Mouse (Mus musculus) midbrain, embryonic 16.5 days (tissue): Measurements from ENCODE around the gene Gm49322. TPM values are rescaled to one million over a fixed set of nuclear protein-coding genes. Genes with fewer than 3 reads are reported as not detected.

Source experiments
- ATAC-seq: fragments of 200-750 bp; cut with Nextera tagmentation; 2 replicates; pipeline ENCODE4 v1.8.0; 2017; ENCODE audit warnings: moderate TSS enrichment
- H3K27ac ChIP-seq: fragments of 300-500 bp; sonication (generic); 2 replicates; pipeline ENCODE4 v1.5.1; 2014; ENCODE audit warnings: mild to moderate bottlenecking, low read length, mixed read lengths
- H3K27me3 ChIP-seq: fragments of 300-500 bp; sonication (generic); 2 replicates; pipeline ENCODE4 v1.6.1; 2014; ENCODE audit warnings: low read depth, low read length, mixed read lengths; ENCODE audit not compliant: control insufficient read depth, insufficient read depth
- H3K36me3 ChIP-seq: fragments of 300-500 bp; sonication (generic); 2 replicates; pipeline ENCODE4 v1.6.1; 2014; ENCODE audit warnings: mild to moderate bottlenecking, low read length, moderate library complexity, mixed read lengths; ENCODE audit not compliant: control insufficient read depth, insufficient read depth
- H3K4me1 ChIP-seq: fragments of 300-500 bp; sonication (generic); 2 replicates; pipeline ENCODE4 v1.6.1; 2014; ENCODE audit warnings: mild to moderate bottlenecking, low read length, mixed read lengths; ENCODE audit not compliant: control insufficient read depth, insufficient read depth
- H3K4me2 ChIP-seq: fragments of 300-500 bp; sonication (generic); 2 replicates; pipeline ENCODE4 v1.6.1; 2014; ENCODE audit warnings: mild to moderate bottlenecking, low read length, mixed read lengths
- H3K4me3 ChIP-seq: fragments of 300-500 bp; sonication (generic); 2 replicates; pipeline ENCODE4 v1.5.1; 2014; ENCODE audit warnings: low read depth, mild to moderate bottlenecking, low read length, moderate library complexity, mixed read lengths
- H3K9ac ChIP-seq: fragments of 300-500 bp; sonication (generic); 2 replicates; pipeline ENCODE4 v1.6.1; 2014; ENCODE audit warnings: low read depth, low read length, mixed read lengths
- H3K9me3 ChIP-seq: fragments of 300-500 bp; sonication (generic); replicated peaks from 2 replicates; pipeline ENCODE4 v1.6.1; 2014; ENCODE audit warnings: mild to moderate bottlenecking, low read length, mixed read lengths; ENCODE audit not compliant: control insufficient read depth, poor library complexity, severe bottlenecking
- WGBS: fragments of 180-500 bp; shearing (Covaris S2); extraction: QIAGEN DNeasy Blood & Tissue Kit; methylation state at CpG from one replicate; pipeline ENCODE4 v1.1.7; 2014; 5-methylcytosine and 5-hydroxymethylcytosine counted together
- polyA plus RNA-seq: library from polyadenylated mRNA; unstranded; fragments of >200 nt; fragmentation: Nextera tagmentation; extraction: Ambion mirVana; gene quantifications from 2 replicates; pipeline ENCODE4 v1.2.1, GENCODE M21; 2015

The Gm49322 gene
- polyA plus RNA-seq, 1 experiment from 2014 or later, result 3.0 TPM

DNA sequence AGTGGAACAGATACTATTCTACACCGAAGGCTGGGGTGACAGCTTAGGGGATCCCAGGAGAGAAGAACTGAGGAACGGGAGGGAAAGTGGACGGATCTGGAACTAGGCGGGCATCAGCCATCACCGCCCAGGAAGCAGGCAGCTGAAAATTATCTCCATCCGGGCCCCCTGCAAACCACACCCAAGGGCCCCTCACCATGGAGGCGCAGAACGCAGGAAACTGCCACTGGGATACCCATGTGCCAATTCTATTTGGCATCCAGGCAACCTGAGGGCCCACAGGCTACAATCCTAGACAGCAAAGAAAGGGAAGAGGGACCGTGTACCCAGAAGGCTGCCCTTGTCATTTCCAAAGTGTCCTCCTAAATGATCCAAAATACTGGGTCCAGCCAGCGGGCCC lies 35.4 kb upstream of the Gm49322 start:
- H3K27ac ChIP-seq, result no peak overlapping the region
- no peak for ATAC-seq
- WGBS, result 92% methylated on average over 10 of the region's 10 CpGs
- H3K9ac ChIP-seq, result no peak overlapping the region
- H3K36me3 ChIP-seq, result peaks cover 6% of the 10 kb centered on the region; the same call in 1 of the 2 replicates
- no peak overlapping the region for H3K4me3 ChIP-seq
- H3K27me3 ChIP-seq, result no peaks in the 10 kb centered on the region
- H3K9me3 ChIP-seq, result no peaks in the 10 kb centered on the region
- no peak overlapping the region for H3K4me2 ChIP-seq
- H3K4me1 ChIP-seq, result peaks cover 35% of the 10 kb centered on the region

DNA sequence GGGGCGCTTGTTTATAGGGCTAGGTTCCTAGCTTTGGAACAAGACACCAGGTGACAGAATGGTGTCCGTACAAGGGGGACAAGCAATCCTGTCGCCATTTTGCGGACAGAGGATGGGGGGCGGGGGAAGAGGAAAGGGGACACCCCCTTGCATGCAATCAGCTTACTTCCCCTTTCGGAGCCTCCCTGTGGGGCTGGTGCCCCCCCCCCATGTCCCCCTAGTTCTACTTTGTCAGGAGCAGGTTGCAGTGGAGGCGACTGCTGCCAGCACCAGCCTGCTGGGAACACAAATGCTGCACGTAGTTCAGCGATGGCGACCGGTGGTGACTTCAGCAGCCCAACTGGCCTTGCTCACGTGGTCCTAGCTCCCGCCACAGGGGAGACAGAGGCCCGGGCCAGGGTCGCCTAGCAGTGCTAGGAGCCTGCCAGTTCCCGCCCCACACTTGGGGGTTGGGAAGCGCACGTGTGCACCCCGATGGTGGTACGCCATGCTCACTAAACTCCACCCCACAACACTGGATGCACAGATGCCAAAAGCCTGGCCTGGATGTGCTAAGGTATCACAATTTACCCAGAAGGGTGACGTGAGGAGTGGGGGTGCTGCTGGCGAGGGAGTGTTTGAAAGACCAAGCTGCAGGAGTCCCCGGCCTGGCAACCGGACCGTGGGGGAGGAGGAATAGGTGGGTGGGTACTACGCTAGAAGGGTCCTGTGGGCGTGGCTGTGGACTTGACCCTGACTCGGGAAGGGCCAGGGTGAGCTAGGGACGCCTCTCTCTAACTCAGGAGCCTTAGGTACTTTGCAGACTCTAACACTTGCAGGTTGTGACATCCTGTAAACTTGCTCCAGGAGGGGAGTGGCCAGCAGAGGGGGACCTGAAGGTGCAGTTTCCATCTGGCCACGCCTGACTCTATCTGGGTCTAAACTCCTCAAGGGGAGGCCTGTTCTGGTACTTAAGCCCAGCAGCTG lies 34.7 kb upstream of the Gm49322 start:
- no peak for ATAC-seq
- H3K4me1 ChIP-seq, result peaks cover 42% of the 10 kb centered on the region
- H3K27me3 ChIP-seq, result no peaks in the 10 kb centered on the region
- H3K4me3 ChIP-seq, result no peak overlapping the region; the same call in 1 of the 2 replicates
- WGBS, result 17% methylated on average over 30 of the region's 30 CpGs
- peak overlapping the region; percentile 36 for H3K4me2 ChIP-seq
- peak overlapping the region; percentile 53; the same call in 1 of the 2 replicates for H3K9ac ChIP-seq
- no peak overlapping the region for H3K27ac ChIP-seq
- H3K36me3 ChIP-seq, result peaks cover 6% of the 10 kb centered on the region; the same call in 1 of the 2 replicates
- no peaks in the 10 kb centered on the region for H3K9me3 ChIP-seq

DNA sequence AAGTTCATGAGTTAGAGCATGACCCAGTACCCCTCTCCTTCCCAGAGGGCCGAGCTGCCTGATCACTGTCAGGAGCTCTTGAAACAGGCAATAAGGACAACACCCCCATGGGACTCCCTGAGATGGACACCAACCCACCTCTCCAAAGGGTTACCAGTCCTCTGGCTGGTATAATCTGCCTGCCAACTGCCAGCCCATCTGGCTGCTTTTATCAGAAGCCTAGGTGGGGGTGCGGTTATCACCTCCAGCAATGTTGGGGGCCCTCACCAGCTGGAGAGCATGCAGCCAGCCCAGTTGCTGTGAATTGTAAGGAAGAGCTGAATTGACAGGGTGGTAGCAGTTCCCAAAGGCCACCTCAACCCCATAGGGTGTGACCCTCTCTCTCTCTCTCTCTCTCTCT lies 33.3 kb upstream of the Gm49322 start:
- H3K27me3 ChIP-seq, result no peaks in the 10 kb centered on the region
- WGBS, result 92% methylated on average over 2 of the region's 2 CpGs

DNA sequence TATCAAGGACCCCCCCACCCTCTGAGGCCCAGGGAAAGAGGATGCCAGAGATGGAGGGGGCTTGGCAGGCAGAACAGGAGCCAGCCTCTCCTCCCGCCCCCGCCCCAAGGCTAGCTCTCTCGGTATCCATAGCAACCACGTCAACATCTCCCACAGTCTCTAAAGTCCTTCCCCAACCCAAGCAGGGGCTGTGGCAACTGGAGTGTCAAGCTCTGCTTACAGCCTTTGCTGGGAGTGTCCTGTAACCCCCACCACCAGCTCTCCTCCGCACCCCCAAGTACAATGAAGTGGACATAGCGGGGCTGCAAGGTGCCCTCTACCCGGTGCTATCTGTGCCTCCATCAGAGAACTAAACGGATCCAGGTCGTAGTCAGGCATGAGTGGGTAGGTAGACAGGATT lies 31.9 kb upstream of the Gm49322 start:
- WGBS, result 58% methylated on average over 9 of the region's 9 CpGs
- Histone ChIP-seq H3K4me2 (peak overlapping the region; percentile 17; the same call in 1 of the 2 replicates), H3K4me3 (no peak overlapping the region), H3K4me1 (peaks cover 32% of the 10 kb centered on the region), H3K27me3 (no peaks in the 10 kb centered on the region), H3K9me3 (no peaks in the 10 kb centered on the region), H3K27ac (no peak overlapping the region), H3K36me3 (no peaks in the 10 kb centered on the region), H3K9ac (no peak overlapping the region)
- ATAC-seq, result no peak

More for the DNA sequence above, 33.3 kb upstream of the Gm49322 start:
- Histone ChIP-seq H3K9me3 (no peaks in the 10 kb centered on the region), H3K4me1 (peaks cover 32% of the 10 kb centered on the region), H3K27ac (no peak overlapping the region), H3K4me3 (no peak overlapping the region), H3K36me3 (peaks cover 6% of the 10 kb centered on the region; the same call in 1 of the 2 replicates), H3K9ac (no peak overlapping the region), H3K4me2 (no peak overlapping the region)
- no peak for ATAC-seq

DNA sequence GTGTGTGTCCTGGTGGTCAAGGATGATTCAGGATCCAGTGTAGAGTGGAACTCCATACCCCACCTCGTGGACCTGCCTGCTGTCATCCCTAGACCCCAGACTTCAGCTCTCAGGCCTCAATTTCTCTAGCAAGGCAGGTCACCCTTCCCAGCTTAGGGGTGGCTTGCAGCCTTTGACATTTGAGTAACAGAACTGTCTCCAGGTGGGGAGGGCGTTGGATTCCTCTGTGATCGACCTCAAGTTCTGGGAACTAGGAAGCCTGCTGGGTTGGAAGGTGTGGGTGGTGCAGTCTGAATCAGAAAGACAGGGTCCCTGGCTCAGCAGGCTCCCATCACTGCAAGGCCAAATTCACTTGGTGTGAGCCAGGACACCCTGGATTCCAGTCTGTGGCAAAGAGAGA lies 30.9 kb upstream of the Gm49322 start:
- Histone ChIP-seq H3K4me3 (no peak overlapping the region), H3K4me2 (peak overlapping the region; percentile 88; the same call in 1 of the 2 replicates), H3K9me3 (no peaks in the 10 kb centered on the region), H3K27ac (no peak overlapping the region), H3K27me3 (no peaks in the 10 kb centered on the region), H3K9ac (no peak overlapping the region), H3K36me3 (no peaks in the 10 kb centered on the region), H3K4me1 (peaks cover 32% of the 10 kb centered on the region)
- 70% methylated on average over 3 of the region's 3 CpGs for WGBS
- ATAC-seq, result no peak

DNA sequence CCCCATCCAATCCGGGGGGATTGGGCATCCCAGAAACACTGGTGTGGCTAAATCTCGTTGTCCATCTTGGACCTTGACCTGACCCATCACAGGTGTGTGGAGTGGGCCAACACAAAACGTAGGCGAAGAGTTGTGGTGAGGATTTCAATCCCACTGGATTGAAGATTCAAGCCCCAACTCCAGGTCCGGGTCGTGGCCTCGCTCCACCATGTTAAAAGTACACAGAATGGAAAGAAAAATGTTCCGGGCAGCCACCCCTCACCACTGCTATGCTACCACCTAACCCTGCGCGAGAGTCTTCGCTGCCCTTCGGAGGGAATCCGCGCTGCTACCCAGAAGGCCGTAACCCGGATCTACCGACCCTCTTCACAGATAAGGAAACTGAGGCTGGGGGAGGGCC lies 29.9 kb upstream of the Gm49322 start:
- 20% methylated on average over 17 of the region's 17 CpGs for WGBS
- Histone ChIP-seq H3K27me3 (no peaks in the 10 kb centered on the region), H3K27ac (no peak overlapping the region), H3K9me3 (no peaks in the 10 kb centered on the region), H3K4me3 (peak overlapping the region; percentile 83), H3K36me3 (no peaks in the 10 kb centered on the region), H3K9ac (peak overlapping the region; percentile 87), H3K4me2 (peak overlapping the region; percentile 88), H3K4me1 (peaks cover 29% of the 10 kb centered on the region)
- no peak for ATAC-seq

DNA sequence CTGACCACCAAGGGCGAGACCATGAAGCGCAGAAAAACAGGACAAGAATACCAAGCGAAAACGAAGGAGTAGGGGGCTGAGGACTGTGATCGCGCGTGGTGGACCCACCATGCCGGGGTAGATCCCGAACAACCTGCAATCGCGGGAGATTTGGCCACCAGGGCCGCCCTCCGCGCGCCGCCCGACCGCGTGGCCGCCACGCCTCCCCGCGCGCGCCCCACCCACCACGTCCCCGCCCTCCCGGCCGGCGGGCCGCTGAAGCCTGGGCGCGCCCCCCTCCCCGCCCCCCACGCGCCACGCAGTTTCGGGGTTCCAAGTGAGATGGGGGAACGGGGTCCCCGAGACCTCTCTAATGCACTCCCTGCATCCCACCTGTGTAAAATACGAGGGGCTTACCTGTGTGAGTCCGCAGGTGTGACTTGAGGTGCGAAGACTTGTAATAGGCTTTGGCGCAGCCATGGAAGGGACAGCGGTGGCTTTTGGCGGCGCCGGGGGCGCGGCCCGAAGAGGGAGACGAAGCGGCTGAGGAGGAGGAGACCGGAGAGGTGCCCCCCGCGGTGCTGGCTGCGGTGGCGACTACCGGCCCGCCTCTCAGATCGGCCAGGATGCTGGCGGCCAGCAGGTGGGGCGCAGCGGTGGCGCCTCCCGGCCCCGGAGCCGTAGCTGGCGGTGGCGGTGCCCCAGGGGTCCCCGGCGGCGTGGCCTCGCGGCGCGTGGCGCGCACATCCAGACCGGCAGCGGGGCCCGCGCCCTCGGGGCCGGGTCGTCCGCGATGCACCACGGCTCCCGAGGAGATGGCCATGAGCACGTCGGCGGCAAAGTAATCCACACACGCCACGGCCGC lies 29.2 kb upstream of the Gm49322 start:
- no peaks in the 10 kb centered on the region for H3K36me3 ChIP-seq
- no peaks in the 10 kb centered on the region for H3K9me3 ChIP-seq
- H3K4me3 ChIP-seq, result peak overlapping the region; percentile 83
- H3K9ac ChIP-seq, result peak overlapping the region; percentile 87
- H3K4me1 ChIP-seq, result peaks cover 23% of the 10 kb centered on the region
- peak overlapping the region; percentile 88 for H3K4me2 ChIP-seq
- ATAC-seq, result peak; percentile 1; the same call in 1 of the 2 replicates
- peak overlapping the region; percentile 86 for H3K27ac ChIP-seq
- WGBS, result under 1% methylated on average over 79 of the region's 96 CpGs
- H3K27me3 ChIP-seq, result no peaks in the 10 kb centered on the region

DNA sequence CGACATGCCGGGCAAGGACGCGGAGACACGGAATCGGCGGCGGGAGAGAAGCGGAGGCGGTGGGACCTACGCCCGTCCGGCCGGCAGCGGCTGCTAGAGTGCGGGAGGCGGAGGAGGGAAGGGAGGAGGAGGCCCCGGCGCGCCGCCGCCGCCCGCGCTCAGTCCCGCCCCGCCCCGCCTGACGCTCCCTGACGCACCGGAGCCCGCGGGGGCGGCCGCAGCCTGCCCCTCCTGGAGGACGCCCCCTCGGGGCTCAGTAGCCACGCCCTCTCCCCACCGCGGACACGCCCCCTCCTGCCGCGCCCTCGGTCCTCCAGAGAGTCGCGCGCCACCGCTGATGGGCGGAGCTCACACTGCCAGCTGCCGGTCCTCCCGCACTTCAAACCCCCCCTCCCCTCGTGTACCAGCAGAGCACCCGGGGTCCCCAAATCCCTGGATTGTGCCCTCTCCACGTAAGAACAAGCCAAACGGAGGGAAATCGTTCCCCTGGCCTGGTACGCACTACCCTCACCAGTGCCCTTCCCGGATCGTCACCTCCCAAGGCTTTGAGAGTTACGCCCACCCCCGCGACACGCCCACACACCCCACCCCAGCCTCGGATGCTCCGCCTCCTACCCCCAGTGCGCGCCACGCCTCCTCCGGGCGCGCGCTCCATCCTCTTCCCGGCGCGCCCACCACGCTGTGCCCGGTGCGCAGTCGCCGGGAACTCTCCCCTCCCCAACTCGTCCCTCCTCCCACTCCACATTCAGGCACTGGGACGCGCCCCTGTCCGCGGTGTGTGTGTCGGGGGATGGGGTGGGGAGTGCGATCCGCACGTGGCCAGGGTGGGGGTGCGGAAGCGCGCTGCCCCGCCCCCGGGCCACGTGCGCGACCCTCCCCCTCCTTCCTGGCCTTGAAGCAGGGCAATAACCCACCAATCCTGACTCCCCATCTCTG lies 28.4 kb upstream of the Gm49322 start, which contains the start of gene Klf16:
Klf16 (minus strand) TSS at position 127 of the 936 bp plus-strand sequence.
- 0% methylated on average over 45 of the region's 97 CpGs for whole genome bisulfite sequencing
- peak within 1 kb of the TSS; percentile 87 for H3K9ac ChIP-seq
- peak within 1 kb of the TSS; percentile 88 for H3K4me2 ChIP-seq
- no peaks in the 10 kb centered on the region for H3K9me3 ChIP-seq
- peak within 1 kb of the TSS; percentile 83 for H3K4me3 ChIP-seq
- H3K27me3 ChIP-seq, result no peaks in the 10 kb centered on the region
- peak within 1 kb of the TSS; percentile 86 for H3K27ac ChIP-seq
- H3K4me1 ChIP-seq, result peaks cover 22% of the 10 kb centered on the region
- H3K36me3 ChIP-seq, result no peaks in the 10 kb centered on the region
- ATAC-seq, result peak; percentile 71
